Mouse (Mus musculus): Measurements from ENCODE around the gene Reep3. TPM values are rescaled to one million over a fixed set of nuclear protein-coding genes. Genes with fewer than 3 reads are reported as not detected.
"Not testable (repeated sequence)": the region's sequence is repeated elsewhere in the genome, so short reads cannot be mapped to it uniquely, and the experiment has no call there.

The Reep3 gene
- polyA plus RNA-seq, 1 experiment from 2014 or later = 18.2 TPM

DNA sequence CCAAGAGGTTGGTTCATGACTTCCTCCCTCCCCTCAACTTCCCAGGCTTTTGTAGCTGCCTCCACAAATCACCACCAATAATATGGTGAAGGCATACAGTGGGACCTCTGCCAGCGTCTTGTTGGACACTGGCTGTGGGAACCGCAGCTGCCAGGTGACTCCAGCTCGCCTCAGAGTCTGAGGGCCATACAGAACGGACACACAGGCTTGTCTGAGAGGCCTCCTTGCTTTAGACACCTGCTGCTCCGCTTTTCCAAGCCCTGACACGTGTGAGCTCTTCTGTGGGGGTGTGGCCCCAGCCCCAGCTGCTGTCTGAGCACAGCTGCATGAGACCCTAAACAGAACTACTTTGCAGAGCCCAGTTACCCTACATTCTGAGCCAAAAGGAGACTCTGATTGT lies 77.9 kb downstream of the Reep3 start:
- DNase-seq (ENCODE audit: low spot score) = peak; percentile 81

DNA sequence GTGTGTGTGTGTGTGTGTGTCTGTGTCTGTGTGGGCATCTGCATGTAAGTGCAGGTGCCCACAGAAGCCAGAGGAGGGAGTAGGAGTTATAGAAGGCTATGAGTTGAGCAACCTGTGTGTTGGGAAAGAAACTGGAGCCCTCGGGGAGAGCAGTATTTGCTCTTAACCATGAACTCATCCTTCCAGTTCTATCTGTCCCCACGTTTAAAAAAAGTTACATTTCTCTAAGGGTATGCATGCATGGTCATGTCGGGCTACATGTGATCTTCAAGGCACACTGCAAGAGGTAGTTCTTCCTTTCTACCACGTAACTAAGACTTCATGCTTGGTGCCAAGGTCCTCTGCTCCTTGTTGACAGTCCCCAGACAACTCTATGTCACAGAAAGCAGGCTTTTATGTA lies 78.9 kb downstream of the Reep3 start:
- no peak for DNase-seq (ENCODE audit: low spot score)

DNA sequence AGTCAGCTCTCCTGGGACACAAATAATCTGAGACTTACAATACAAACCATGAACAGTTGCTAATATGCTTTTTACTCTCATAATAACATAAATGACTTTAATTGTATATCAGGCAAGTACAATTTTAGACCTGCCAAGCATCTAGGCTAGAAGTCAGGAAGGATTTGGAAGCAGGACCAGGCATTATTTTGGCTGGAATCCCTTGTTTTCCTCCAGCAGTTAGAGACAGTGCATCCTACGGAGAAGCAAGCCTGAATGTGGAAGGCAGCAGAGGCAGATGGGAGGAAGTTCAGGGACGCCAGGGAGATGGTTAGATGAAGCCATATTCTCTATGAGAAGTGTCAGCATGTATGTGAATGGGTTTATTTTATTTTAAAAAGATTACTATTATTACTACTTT lies 79.4 kb downstream of the Reep3 start:
- no peak for DNase-seq (ENCODE audit: low spot score)

DNA sequence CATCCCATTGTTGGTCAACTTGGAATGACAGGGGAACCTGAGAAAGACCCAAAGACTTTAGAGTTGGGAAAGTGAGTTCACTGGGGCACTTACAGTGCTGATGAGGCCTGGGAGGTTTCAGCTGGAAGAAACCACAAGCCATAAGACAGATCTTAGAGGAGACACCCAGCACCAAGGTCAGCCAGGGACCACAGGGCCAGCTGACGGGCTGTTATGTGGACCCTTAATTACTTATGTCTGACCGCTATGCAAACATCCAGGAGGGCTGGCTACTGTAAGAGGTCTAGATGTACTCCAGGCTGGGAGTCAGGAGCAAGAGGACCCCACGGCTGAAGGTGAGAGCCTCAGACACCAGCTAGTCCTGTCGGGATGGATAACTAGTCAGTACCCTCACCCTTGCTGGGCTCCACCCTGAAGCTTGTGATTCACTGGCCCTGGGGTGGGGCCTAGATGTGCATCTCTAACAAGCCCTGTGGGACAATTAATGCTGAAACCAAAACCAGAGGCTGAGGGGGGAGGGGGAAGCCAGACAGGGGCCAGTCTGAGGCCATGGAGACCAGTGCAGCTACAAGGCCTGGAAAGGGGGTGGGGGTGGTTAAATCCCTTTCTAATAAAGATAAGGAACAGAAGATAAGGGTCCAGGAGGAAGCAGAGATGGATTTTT lies 80.0 kb downstream of the Reep3 start:
- no peak for DNase-seq (ENCODE audit: low spot score)

DNA sequence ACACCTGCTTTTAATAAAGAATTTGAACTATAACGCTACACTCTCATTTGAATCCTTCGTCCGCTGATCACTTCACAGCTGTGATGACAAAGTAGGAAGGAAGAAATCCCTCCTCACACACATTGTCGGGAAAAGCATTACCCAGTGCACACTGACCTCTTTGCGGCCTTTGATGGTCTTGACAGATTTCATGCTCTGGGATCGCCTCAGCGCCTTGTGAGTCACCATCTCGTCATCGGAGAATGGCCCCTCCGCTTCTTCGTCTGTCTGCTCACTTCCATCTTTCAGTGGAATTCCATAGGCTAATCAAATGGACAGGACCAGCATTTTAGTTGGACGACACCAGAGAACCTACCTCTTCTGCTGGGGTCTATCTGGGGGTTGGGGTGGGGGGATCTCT lies 82.0 kb downstream of the Reep3 start:
- DNase-seq (ENCODE audit: low spot score) = no peak

DNA sequence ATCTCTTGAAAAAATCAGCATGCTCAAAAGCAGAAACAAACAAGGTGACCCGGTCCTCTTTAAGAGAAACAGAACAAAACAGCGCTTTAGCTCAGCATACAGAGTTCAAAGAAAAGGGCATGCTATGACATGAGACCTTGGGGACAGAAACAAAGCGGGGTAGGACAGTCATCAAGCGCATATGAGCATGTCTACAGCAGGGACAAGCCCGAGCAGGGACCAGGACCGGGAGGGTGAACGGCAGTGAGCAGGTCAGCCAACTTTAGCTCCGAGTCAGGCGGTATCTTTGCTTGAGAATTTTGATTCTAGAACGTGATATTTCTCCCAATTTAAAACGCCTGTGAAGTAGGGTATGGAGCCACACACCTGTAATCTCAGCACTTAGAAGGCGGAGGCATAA lies 86.2 kb downstream of the Reep3 start:
- DNase-seq (ENCODE audit: low spot score) = no peak

DNA sequence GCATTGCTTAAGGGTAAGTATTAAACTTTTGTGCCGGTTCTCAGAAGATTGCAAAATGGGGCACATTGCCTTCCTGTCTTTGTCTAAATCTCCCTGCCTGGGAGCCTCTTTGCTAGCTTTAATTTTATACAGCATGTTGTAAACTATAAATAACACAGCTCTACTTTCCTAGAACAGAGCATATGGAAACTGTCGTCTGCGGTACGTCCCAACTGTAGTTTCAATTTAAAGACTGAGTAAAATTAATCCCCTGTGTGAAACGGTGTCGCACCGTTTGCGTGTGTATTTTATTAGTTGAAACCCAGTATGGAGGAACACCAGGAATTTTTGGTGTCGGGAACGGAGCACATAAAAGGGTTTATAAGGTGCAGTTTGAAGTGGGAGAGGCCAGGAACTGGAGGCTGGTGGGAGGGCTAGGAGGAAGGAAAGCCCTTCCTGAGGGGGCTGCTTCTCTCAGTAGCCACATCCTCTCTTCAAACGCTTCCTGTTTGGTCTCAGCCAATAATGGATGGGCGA lies 92.2 kb downstream of the Reep3 start:
- DNase-seq (ENCODE audit: low spot score) = peak; percentile 46

DNA sequence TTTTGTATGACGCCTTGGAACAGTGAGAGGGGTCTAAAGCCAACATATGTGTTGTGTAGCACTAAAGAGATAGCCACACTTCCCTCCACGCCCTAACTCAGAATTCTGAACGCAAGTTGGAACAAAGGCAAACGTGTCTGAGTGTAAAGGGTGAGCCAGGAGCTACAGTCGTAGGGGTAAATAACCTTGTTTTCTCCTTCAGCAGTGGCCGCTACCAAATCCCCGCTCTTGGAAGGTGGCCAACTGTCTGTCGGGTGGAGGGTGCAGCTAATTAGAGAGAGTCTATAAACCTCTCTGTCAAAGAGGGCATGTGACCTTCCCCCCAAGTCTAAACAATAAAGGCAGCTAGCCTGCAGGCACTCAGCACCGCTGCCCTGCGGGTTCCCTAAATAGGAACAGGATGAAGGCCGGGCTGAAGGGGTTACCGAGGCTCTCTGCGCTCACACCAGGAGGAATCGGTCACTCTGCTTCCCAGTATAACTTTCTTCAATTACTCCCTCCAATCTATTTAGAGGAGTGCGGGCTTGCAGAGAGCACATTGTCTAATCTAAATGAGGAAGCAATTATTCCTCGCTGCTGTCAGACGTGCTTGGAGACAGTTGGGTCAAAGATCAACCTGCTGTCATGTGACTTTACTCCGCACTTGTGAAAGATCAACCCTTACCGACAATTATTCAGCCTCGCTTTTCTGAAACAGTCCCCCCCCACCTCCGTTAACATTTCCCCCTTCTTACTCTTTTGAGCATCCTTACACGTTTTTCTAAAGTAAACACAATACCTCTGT lies 92.8 kb downstream of the Reep3 start:
- peak; percentile 56 for DNase-seq (ENCODE audit: low spot score)

DNA sequence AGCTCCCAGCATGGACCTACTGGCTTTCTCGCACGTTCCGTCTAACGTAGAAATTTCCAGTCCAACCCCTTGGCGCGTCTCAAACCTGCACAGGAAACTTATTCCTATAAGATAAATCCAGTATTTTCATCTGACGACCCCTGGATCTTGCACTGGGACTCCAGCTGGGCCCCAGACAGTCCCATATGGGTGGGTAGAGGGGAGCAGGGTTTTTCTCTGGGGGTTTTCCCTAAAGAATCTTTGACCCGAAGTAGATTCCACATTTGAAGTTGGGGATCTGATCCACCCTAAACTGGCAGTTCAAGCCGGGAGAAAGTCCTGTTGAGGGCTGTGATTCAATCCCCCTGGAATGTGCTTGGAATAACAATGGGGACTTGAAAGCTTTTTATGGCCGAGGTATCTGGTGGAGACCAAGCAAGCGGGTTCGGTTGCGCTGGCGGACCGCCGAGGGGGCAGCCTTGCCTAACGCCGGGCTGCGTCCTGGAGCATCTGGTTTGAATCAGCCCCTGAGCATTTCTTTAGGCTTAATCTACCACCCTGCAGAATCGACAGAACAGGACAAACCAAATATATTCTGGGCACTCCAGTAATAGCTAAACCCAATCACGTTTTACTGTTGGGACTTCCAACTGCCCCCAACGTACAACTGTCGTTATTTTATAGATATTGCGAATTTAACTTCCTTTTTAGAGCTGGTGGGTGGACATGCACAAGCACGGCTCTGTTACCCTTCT lies 93.6 kb downstream of the Reep3 start:
- no peak for DNase-seq (ENCODE audit: low spot score)

DNA sequence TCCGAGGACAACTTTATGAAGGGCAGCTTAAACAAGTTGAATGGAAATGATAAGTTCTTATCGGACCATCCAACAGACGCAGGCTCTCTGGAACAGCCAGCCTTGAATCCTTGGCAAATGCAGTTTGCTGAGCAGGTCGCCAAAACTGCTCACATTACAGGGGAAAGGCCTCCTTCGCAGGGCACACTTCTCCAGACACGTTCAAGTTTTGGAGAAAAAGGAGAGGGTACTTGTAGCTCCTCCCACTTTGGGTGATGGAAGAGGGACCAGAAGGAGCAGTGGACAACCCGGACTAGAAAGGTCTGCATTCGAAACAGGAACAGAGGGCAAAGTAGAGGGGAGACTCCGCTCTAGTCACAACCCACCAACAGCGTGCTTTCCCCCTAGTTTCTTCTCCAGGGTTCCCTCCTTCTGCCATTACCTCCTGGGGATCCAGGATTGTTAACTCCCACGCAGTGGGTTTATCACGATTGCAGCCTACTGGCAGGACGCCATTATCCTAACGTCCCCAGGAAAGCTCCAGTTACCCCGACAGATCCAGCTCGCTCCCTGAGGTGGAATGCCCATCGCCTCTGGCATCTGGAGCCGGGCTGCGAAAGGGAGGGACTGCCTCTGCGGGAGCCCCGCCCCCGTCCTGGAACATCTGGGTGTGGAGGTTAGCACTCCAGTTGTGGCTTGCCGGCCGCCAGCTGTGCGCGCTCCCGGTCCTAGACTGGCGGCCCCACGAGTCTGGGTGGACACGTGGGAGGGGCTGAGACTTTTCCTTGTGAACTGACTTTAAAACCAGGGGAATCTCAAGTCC lies 94.3 kb downstream of the Reep3 start:
- DNase-seq (ENCODE audit: low spot score) = peak; percentile 31

DNA sequence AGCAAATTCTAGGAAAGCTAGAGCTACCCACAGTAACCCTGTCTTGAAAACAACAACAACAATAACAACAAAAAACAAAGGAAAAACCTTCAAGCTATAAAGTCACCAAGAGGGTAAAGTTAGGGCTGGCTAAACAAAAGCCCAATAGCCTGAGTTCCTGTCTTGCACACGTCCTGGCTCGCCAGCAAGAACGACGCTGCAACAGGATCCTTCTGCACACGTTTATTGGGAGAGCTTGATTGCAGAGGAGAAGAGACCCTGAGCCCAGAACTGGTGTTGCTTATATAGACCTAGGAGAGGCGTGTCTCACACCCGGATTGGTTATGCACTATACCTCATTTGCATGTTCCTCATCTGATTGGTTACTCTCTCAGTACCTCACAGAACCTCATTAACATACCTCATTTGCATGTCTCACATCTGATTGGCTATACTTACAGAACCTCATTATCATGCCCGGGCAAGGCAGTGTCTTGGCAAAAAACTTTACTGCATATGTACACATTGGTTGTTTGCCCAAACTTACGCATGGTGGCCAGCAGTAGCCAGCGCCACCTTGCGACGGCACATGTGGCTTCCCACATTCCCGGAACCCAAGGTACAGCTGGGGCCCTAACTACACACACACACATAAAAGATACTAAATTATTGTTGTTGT lies 95.7 kb downstream of the Reep3 start:
- not testable (repeated sequence) for DNase-seq (ENCODE audit: low spot score)

DNA sequence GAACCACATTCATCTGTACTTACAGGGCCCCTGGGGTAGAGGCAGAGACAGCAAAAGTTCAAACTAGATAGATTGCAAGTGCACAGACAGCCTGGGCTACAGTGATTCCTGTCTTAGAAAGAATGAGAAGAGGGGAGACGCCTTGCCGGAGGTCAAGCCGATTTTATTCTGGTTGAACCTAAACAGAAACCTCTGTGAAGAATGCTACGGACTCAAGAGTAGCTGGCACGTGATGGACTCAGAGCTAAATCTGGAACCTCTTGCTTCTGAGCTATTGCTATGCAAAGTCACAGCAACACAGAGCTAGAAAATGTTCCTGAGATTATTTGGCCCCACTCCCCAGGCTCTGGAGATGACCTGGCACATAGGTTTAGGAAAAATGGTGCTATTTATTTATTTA lies 96.6 kb downstream of the Reep3 start:
- DNase-seq (ENCODE audit: low spot score) = no peak

DNA sequence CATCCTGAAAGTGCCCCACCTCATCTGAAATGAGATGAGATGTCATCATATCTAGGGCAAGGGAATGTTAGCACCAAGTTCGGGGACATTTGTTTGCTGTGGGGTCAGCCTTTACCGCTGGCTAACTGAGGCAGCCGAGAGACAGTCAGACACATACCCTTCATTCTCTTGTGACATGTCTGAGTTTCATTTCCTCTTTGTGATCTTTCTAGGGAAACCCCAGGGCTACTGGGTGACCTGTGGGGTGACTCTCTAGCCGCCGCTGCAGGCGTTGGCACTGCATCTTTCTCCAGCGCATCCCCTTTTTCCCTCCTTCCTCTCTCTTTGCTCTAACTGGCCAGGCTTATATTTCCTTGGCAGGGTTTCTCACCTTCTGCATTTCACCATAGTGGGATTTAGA lies 98.0 kb downstream of the Reep3 start:
- DNase-seq (ENCODE audit: low spot score) = no peak

DNA sequence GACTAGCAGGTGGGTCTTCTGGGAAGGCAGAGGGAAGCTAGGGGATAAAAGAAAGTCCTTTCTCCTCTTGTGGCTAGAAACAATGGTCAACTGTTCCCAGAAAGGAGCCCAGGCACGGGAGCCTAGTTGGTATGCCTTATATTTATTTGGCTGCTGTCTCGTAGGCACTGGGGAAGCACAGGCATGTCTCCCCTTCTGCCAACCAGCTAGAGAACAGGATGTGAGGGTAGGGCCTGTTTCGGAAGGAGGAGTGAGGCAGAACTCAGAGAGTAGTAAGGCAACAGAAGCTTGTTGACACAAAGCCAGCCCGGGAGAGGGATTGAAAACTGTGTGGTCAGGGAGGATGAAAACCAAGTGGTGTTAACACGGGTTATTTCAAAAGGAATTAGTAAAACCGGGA lies 101.6 kb downstream of the Reep3 start:
- DNase-seq (ENCODE audit: low spot score) = no peak

DNA sequence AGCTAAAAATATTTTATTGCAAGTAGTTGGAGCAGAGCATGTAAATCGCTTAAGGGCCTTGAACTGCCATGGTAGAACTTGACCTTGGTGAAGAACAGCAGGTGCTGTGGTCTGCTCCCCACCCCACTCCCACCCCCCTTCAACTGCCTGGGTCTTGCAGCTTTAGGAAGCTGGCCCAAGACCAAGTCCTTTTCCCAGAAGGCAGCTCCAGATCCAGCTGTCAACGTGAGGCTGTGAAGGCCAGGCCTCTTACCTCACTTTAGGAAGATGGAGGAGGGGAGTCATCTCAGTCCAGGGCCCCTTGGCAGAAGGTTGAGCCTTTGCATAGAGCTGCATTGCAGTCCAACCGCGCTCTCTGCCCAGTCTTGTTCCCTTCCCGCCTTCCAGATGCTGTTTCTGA lies 102.3 kb downstream of the Reep3 start:
- no peak for DNase-seq (ENCODE audit: low spot score)

DNA sequence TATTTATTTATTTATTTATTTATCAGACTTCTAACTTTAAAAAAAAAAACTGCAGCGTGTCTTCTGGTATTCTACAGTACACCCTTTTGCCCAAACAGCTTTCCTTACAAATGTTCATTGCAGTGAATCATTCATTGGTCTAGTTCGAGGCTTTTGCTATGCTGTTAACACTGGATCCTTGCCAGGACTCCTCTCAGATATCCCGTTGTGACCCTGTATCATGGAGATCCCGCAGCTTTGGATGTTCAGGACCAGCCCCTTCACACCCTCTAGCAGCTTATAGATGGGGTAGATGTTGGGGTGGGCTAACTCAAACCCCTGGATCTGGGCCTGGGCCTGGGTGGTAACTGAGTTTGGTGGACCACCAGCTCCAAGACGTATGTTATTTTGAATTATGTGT lies 104.2 kb downstream of the Reep3 start:
- no peak for DNase-seq (ENCODE audit: low spot score)

DNA sequence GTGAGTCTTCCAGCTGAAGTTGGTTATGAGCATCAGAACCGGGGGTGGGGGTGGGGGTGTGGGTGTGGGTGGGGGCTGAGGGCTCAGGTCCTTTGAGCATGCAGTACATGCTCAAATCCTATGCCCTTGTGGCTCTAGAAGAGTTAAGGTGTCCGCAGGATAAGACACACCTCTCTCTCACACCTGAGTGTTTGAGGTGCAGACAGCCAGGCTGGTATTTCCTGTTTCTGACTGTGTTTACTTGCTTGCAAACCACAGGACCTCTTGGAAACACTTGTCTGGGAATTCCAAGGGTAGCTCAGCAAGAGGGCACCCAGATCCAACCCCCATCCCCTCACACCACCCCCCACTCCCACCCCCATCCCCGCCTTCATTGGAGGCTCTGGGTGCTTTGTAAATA lies 106.2 kb downstream of the Reep3 start:
- no peak for DNase-seq (ENCODE audit: low spot score)

DNA sequence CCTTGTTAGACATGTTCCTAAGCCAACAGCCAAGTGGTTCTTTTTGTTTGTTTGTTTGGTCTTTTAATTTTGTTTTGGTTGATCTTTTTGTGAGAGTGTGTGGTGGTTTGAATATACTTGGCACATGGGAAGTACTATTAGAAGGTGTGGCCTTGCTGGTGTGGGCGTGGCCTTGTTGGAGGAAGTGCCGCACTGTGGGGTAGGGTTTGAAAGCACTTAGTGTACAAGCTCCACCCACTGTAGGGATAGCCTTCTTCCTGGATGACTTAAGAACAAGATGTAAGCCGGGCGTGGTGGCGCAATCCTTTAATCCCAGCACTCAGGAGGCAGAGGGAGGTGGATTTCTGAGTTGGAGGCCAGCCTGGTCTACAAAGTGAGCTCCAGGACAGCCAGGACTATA lies 113.7 kb downstream of the Reep3 start:
- DNase-seq (ENCODE audit: low spot score) = no peak

DNA sequence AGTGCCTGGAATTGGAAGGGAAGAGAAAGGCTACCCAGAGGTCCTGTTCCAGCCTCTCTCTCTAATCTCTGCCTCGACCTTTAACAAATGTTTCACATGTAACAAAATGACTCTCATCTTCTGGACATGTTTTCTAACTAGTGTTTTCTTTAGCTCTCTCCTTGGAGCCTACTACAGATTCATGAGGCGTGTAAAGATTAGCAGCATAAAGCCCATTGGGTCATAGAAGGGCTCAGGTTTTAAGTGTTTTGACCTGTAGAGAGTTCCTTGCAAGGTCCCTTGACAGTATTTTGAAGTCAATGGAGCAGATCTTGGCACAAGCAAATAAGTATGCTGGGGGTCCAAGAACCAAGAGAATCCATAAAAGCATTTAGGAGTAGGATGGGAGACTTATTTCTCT lies 118.5 kb downstream of the Reep3 start:
- DNase-seq (ENCODE audit: low spot score) = no peak

DNA sequence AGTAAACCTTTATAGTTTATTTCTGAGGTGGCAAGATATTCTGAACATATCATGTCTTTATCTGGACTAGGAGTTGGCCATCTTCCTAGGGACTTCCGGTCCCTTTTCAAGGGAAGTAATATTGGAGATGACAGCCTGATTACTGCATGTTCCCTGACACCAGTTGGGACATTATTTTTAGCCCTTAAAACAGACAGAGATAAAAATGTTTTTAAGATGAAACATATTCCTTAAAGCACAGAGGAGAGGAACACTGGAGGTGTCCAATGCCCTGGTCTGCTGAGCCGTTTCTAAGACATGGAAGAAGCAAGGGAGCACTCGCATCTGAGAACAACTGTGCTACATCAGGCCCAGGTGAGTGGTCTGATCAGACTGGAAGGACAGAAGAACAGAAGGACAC lies 119.7 kb downstream of the Reep3 start:
- DNase-seq (ENCODE audit: low spot score) = no peak

DNA sequence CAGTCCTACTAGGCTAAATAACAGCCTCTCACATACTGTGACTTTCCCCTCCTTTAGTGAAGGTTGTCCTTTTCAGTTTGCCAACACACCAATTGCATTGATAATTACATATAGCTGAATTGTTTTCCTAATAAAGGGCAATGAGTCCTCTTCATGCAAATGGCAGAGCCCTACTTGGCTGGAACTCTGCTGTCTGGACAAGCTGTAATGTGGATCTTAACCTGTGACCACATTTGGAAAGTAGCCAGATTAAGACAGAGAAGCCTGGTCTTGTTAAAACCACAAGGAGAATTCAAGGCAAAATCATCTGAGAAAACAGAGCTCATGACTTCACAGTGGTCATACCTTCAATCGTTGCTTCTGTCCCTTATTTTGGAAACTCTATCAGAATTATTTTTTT lies 121.3 kb downstream of the Reep3 start:
- DNase-seq (ENCODE audit: low spot score) = no peak
